Mouse (Mus musculus): ENCODE data around the gene Zfp429. TPM values are rescaled to one million over a fixed set of nuclear protein-coding genes. Genes with fewer than 3 reads are reported as not detected.
"Not testable (repeated sequence)": the region's sequence is repeated elsewhere in the genome, so short reads cannot be mapped to it uniquely, and the experiment has no call there.

The Zfp429 gene
- polyA plus RNA-seq (2015; fragmentation: Nextera tagmentation; extraction: Ambion mirVana) = 8.5 and 8.7 TPM in 2 replicates

DNA sequence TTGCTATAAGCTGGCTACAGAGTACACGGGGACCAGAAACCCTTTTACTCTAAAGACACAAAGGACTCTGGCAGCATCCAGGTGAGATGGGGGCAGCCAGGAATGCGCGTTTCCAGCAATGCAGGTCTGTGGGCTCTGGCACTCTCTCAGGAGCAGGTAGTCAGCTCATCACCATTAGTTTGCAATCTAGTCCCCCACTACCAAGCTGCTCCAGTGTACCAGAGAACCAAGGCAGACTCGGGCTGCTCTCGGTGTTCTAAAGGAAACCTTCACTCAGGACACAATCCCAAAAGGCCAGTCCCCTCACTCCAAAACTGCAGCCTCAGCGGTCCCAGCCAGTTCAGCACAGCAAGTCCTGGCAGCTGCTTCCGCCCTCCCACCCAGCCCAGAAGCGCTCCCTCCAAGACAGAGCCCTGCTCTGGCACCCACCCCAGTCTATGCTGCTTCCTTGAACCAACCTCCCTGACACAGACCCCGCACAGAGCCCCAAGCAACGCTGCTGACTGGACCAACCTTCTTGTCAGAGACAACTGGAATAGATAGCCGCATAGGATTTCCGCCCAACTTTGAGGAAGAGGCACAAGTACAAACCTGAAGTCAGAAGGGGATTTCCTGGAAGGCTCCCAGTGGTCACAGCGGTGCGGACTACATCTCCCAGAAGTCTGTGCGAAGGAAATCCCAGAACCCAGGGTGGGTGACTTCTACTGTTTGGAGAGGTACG, at the start of gene Zfp429:
Gene Zfp429, minus strand, starts transcription at position 637 of the 721 bp plus-strand sequence.
- peak; percentile 96 for ATAC-seq (ENCODE audit: low read depth)
- not testable (repeated sequence) for H3K4me1 ChIP-seq (replicated peaks; ENCODE audit: control insufficient read depth, insufficient read depth, low read length); H3K27me3 ChIP-seq (ENCODE audit: control insufficient read depth, insufficient read depth, low read depth, low read length); H3K36me3 ChIP-seq (ENCODE audit: control insufficient read depth, insufficient read depth, low read length); H3K9me3 ChIP-seq (ENCODE audit: control insufficient read depth, low read length)
- peak within 1 kb of the TSS; percentile 77 for H3K4me3 ChIP-seq (ENCODE audit: low read length)
- H3K27ac ChIP-seq (ENCODE audit: low read length) = peak within 1 kb of the TSS; percentile 55; the same call in 1 of the 2 replicates
- peak within 1 kb of the TSS; percentile 60 for H3K4me2 ChIP-seq (ENCODE audit: low read depth, low read length)
- H3K9ac ChIP-seq (ENCODE audit: low read length) = peak within 1 kb of the TSS; percentile 80
- WGBS = 3% methylated on average over 13 of the region's 16 CpGs

DNA sequence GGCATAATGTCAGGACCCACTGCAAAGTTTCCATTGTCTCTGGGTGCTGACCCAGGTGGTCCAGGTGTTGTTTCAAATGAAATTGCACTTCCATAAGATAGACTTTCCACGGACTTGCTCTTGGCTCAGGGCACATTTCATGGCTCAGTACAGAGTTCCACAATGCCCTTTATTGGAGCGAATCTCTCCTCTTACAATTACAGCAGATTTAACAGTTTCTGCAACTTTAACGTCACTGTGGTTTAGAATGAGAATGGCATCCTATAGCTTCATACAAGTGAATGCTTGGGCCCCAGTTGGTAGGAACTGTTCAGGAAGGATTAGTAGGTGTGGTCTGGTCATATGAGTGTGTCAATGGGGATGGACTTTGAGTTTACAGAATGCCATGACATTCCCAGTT, 37.5 kb upstream of the Zfp429 start:
- H3K36me3 ChIP-seq (ENCODE audit: control insufficient read depth, insufficient read depth, low read length); H3K27ac ChIP-seq (ENCODE audit: low read length); ATAC-seq (ENCODE audit: low read depth); H3K4me3 ChIP-seq (ENCODE audit: low read length); H3K4me2 ChIP-seq (ENCODE audit: low read depth, low read length); H3K4me1 ChIP-seq (replicated peaks; ENCODE audit: control insufficient read depth, insufficient read depth, low read length); H3K9ac ChIP-seq (ENCODE audit: low read length); H3K27me3 ChIP-seq (ENCODE audit: control insufficient read depth, insufficient read depth, low read depth, low read length); H3K9me3 ChIP-seq (ENCODE audit: control insufficient read depth, low read length): not testable (repeated sequence)
- 100% methylated on average over 1 of the region's 3 CpGs for whole genome bisulfite sequencing

DNA sequence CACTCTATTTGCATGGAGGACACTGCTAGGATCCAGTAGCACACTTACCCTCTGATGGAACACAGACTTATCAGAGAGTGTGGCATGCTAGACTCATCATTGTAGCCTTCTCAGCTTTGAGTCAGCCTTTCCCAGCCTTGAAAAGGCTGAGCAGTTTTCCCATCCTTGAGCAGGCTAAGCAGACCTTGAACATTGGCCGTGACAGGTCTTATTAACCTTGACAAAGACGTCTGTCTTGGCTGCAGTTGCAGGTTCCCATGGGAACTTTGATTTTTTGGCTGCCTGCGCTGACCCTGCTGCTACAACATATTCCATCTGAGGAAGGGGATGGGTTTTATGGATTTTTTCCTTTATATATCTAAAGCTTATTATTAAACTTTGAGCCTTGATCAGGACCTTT, 28.5 kb upstream of the Zfp429 start:
- no peak for ATAC-seq (ENCODE audit: low read depth)
- Histone ChIP-seq H3K27me3 (ENCODE audit: control insufficient read depth, insufficient read depth, low read depth, low read length) (no peaks in the 10 kb centered on the region), H3K36me3 (ENCODE audit: control insufficient read depth, insufficient read depth, low read length) (no peaks in the 10 kb centered on the region), H3K4me3 (ENCODE audit: low read length) (no peak overlapping the region), H3K4me2 (ENCODE audit: low read depth, low read length) (no peak overlapping the region), H3K27ac (ENCODE audit: low read length) (no peak overlapping the region), H3K4me1 (replicated peaks; ENCODE audit: control insufficient read depth, insufficient read depth, low read length) (no peaks in the 10 kb centered on the region), H3K9ac (ENCODE audit: low read length) (no peak overlapping the region), H3K9me3 (ENCODE audit: control insufficient read depth, low read length) (no peaks in the 10 kb centered on the region)
- WGBS = 77% methylated on average over 3 of the region's 3 CpGs

DNA sequence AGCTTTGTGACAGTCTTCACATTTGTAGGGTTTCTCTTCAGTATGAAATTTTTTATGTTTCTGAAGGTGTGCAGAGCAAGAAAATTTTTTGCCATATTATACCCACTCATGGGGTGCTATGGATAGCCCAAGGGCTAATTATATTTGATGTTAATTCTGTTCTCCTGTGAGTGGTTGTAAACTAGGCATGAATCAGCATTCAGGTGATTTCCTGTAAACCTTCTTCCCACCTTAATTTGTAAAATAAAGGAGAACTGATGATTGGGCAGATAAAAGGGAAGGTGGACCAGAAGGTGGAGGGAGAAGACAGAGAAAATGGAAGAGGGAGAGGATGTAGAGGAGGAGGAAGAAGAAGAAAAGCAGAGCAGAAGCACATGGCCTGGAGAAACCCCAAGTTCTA, 26.1 kb upstream of the Zfp429 start:
- ATAC-seq (ENCODE audit: low read depth); H3K9me3 ChIP-seq (ENCODE audit: control insufficient read depth, low read length); H3K36me3 ChIP-seq (ENCODE audit: control insufficient read depth, insufficient read depth, low read length); H3K27ac ChIP-seq (ENCODE audit: low read length); H3K4me3 ChIP-seq (ENCODE audit: low read length); H3K4me1 ChIP-seq (replicated peaks; ENCODE audit: control insufficient read depth, insufficient read depth, low read length); H3K9ac ChIP-seq (ENCODE audit: low read length); H3K27me3 ChIP-seq (ENCODE audit: control insufficient read depth, insufficient read depth, low read depth, low read length); H3K4me2 ChIP-seq (ENCODE audit: low read depth, low read length): not testable (repeated sequence)

DNA sequence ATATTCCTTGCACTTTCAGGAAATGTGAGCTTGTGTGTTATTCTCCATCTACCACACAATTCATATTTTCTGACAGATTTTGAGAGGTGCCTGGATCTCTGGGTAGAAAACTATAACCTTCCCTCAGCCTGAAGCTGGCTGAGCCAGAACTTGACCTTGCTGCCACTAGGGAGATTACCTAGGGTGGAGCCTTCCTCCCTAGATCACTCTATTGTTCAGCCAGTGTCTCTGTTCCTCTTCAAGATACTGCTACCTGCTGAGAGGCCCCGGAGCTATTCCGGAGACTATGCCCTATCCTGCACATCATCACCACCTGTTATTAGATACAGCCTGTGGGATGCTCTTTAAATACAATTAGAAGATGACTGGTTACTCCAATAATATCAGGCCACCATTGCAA, 22.9 kb upstream of the Zfp429 start:
- WGBS = 86% methylated on average over 2 of the region's 2 CpGs
- ATAC-seq (ENCODE audit: low read depth); H3K4me2 ChIP-seq (ENCODE audit: low read depth, low read length); H3K9me3 ChIP-seq (ENCODE audit: control insufficient read depth, low read length); H3K27ac ChIP-seq (ENCODE audit: low read length); H3K36me3 ChIP-seq (ENCODE audit: control insufficient read depth, insufficient read depth, low read length); H3K27me3 ChIP-seq (ENCODE audit: control insufficient read depth, insufficient read depth, low read depth, low read length); H3K4me1 ChIP-seq (replicated peaks; ENCODE audit: control insufficient read depth, insufficient read depth, low read length); H3K9ac ChIP-seq (ENCODE audit: low read length); H3K4me3 ChIP-seq (ENCODE audit: low read length): not testable (repeated sequence)

DNA sequence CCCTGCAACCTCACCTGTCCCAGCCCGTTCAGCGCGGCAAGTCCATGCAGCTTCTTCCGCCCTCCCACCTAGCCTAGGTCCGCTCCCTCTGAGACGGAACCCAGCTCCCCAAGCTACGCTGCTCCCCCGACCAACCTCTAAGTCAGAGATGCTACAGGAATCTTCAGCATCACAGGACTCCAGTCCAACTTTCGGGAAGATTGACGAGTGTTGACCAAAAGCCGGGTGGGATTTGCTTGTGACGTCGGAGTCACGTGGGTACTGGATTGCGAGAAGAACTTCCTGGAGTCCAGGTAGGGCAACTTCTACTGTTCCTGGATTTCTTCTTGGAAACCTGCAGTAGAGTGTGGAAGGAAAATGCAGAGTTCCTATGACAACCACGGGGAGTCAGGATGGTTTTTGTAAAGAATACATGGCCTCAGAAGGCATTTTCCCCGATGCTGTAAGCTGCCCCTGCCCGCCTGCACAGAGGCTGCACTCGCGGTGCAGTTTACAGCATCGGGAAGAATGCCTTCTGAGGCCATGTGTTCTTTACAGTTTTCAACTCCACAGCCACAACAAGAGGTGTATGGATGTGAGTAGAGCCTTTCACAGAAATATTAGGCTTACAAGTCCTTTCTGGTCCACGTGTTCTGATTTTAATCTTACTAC, 21.7 kb upstream of the Zfp429 start, which contains the start of gene Zfp459:
Gene Zfp459, minus strand, starts transcription at position 212 of the 651 bp plus-strand sequence.
- Histone ChIP-seq H3K4me3 (ENCODE audit: low read length) (peak within 1 kb of the TSS; percentile 66), H3K9ac (ENCODE audit: low read length) (peak within 1 kb of the TSS; percentile 64), H3K4me1 (replicated peaks; ENCODE audit: control insufficient read depth, insufficient read depth, low read length) (no peaks in the 10 kb centered on the region), H3K27ac (ENCODE audit: low read length) (no peak within 1 kb of the TSS), H3K4me2 (ENCODE audit: low read depth, low read length) (peak within 1 kb of the TSS; percentile 75), H3K9me3 (ENCODE audit: control insufficient read depth, low read length) (no peaks in the 10 kb centered on the region), H3K36me3 (ENCODE audit: control insufficient read depth, insufficient read depth, low read length) (no peaks in the 10 kb centered on the region), H3K27me3 (ENCODE audit: control insufficient read depth, insufficient read depth, low read depth, low read length) (no peaks in the 10 kb centered on the region)
- ATAC-seq (ENCODE audit: low read depth) = peak; percentile 81
- 3% methylated on average over 22 of the region's 22 CpGs for WGBS

DNA sequence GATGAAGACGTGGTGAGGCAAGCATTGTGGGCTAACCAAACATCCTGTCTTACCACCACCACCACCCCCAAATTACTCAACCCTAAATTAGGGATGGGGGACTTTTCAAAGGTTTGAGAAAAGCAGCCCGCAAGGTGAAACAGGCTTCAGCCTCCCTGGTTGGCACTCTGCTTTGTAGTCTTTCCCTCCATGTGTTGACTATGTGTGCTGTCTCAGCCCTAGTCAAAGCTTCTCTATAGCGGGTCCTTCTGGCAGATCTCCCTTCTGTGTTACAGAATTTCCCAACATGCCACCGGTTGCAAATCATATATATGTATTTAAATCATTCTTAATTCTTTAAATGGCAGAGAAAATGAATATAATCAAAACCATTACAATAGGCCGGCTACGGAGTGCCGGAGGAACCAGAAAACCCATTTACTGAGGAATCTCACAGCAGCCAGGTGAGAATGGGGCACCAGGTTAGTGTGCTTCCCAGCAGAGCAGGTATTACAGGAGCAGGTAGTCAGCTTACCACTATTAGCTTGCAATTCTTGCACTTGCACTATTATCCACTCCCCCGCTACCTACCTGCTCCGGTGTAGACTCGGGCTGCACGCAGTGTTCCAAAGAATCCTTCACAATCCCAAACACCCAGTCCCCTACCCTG, 21.1 kb upstream of the Zfp429 start:
- Histone ChIP-seq H3K4me1 (replicated peaks; ENCODE audit: control insufficient read depth, insufficient read depth, low read length) (no peaks in the 10 kb centered on the region), H3K27ac (ENCODE audit: low read length) (no peak overlapping the region), H3K9ac (ENCODE audit: low read length) (peak overlapping the region; percentile 64), H3K4me2 (ENCODE audit: low read depth, low read length) (peak overlapping the region; percentile 75), H3K27me3 (ENCODE audit: control insufficient read depth, insufficient read depth, low read depth, low read length) (no peaks in the 10 kb centered on the region), H3K9me3 (ENCODE audit: control insufficient read depth, low read length) (no peaks in the 10 kb centered on the region), H3K4me3 (ENCODE audit: low read length) (peak overlapping the region; percentile 66), H3K36me3 (ENCODE audit: control insufficient read depth, insufficient read depth, low read length) (no peaks in the 10 kb centered on the region)
- peak; percentile 61 for ATAC-seq (ENCODE audit: low read depth)
- WGBS = 26% methylated on average over 11 of the region's 11 CpGs

DNA sequence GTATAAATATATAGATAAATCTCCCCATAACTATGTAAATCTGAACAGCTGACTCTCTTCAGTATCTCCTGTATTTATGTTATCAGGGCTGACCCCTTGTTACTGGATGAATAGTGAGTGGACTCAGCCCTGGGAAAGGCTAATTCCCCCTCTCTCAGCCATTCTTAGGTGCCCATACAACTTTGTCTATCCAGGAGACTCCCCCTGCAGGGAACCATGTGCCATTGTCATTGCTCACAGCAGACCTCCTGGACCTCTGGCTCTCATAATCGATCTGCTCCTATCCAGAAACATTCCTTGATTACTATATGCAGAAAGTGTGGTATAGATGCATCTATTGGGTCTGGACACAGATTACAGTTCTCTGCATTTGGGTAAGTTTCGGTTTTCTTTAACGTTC, 17.2 kb upstream of the Zfp429 start:
- no peak for ATAC-seq (ENCODE audit: low read depth)
- H3K36me3 ChIP-seq (ENCODE audit: control insufficient read depth, insufficient read depth, low read length) = no peaks in the 10 kb centered on the region
- WGBS = 88% methylated on average over 3 of the region's 3 CpGs

DNA sequence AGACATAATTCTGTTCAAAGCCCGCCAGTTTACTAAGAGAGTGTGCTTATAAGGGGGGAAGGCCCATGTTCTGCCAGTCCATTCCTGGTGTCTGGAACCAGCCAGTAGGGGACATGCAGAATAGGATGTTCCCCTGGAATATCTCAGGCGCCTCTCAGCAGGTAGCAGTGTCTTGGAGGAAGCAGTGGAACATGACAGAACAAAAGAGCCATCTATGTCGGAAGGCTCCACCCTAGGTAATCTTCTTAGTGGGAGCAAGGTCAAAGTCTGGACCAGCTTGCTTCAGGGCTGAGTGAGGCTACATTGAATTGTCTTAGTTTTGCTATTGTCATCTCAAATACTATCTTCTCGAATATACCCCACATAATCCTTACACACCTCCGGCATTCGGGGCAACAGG, 16.1 kb upstream of the Zfp429 start:
- no peaks in the 10 kb centered on the region for H3K27me3 ChIP-seq (ENCODE audit: control insufficient read depth, insufficient read depth, low read depth, low read length)
- no peaks in the 10 kb centered on the region for H3K9me3 ChIP-seq (ENCODE audit: control insufficient read depth, low read length)
- 88% methylated on average over 6 of the region's 6 CpGs for WGBS
- no peaks in the 10 kb centered on the region for H3K36me3 ChIP-seq (ENCODE audit: control insufficient read depth, insufficient read depth, low read length)
- no peak overlapping the region for H3K4me3 ChIP-seq (ENCODE audit: low read length)
- no peak overlapping the region for H3K4me2 ChIP-seq (ENCODE audit: low read depth, low read length)
- no peak overlapping the region for H3K27ac ChIP-seq (ENCODE audit: low read length)
- H3K4me1 ChIP-seq (replicated peaks; ENCODE audit: control insufficient read depth, insufficient read depth, low read length) = no peaks in the 10 kb centered on the region
- H3K9ac ChIP-seq (ENCODE audit: low read length) = no peak overlapping the region
- ATAC-seq (ENCODE audit: low read depth) = no peak

More for the DNA sequence above, 17.2 kb upstream of the Zfp429 start:
- H3K4me2 ChIP-seq (ENCODE audit: low read depth, low read length) = no peak overlapping the region
- no peaks in the 10 kb centered on the region for H3K4me1 ChIP-seq (replicated peaks; ENCODE audit: control insufficient read depth, insufficient read depth, low read length)
- no peaks in the 10 kb centered on the region for H3K27me3 ChIP-seq (ENCODE audit: control insufficient read depth, insufficient read depth, low read depth, low read length)
- H3K9me3 ChIP-seq (ENCODE audit: control insufficient read depth, low read length) = no peaks in the 10 kb centered on the region
- H3K27ac ChIP-seq (ENCODE audit: low read length) = no peak overlapping the region
- no peak overlapping the region for H3K4me3 ChIP-seq (ENCODE audit: low read length)
- H3K9ac ChIP-seq (ENCODE audit: low read length) = no peak overlapping the region

All from lung, embryonic 16.5 days (tissue).